Mouse (Mus musculus) monocyte, adult 2 months (primary cell): ENCODE data around the gene Hist1h3h.
"Not testable (repeated sequence)": the region's sequence is repeated elsewhere in the genome, so short reads cannot be mapped to it uniquely, and the experiment has no call there.

Experiments
- DNase-seq, 2 experiments: peaks; one replicate each; pipeline ENCODE4 v3.0.0; 2022; ENCODE audit warnings: low spot score in 2 of 2, low read depth in 1 of 2

Gene Hist1h3h

GRCm38 (mm10) chr13:21717397-21718357 lies at the start of gene Hist1h3h:
Gene Hist1h3h (plus strand): TSS chr13:21717659.
- peak; percentile 61 to 68 for DNase-seq

- DNase-seq, result no peak
Observed at GRCm38 (mm10) chr13:21677305-21677704, 40.2 kb upstream of the Hist1h3h start, which contains the start of gene Olfr1360. Gene Olfr1360 (minus strand): TSS chr13:21677405.

- DNase-seq, result no peak
Observed at GRCm38 (mm10) chr13:21697811-21698210, 19.6 kb upstream of the Hist1h3h start, which contains the start of gene Olfr1359. Gene Olfr1359 (plus strand): TSS chr13:21698111.

- DNase-seq, result no peak
Observed at GRCm38 (mm10) chr13:21706669-21707068, 10.8 kb upstream of the Hist1h3h start.

GRCm38 (mm10) chr13:21710031-21710711 lies 7.3 kb upstream of the Hist1h3h start:
- peak; percentile 60 to 79 for DNase-seq

- DNase-seq, result peak in 1 of 2 experiments; percentile 76
Observed at GRCm38 (mm10) chr13:21710821-21711525, 6.5 kb upstream of the Hist1h3h start.

GRCm38 (mm10) chr13:21711698-21712097 lies 5.8 kb upstream of the Hist1h3h start:
- DNase-seq, result no peak

GRCm38 (mm10) chr13:21714725-21715124 lies 2.7 kb upstream of the Hist1h3h start:
- peak in 1 of 2 experiments; percentile 29 for DNase-seq

GRCm38 (mm10) chr13:21715131-21715863 lies 2.2 kb upstream of the Hist1h3h start:
- peak in 1 of 2 experiments; percentile 24 for DNase-seq

- peak; percentile 60 to 65 for DNase-seq
Observed at GRCm38 (mm10) chr13:21715864-21716539, 1.5 kb upstream of the Hist1h3h start, which contains the start of the genes Hist1h2bl and Hist1h2ai. Gene Hist1h2bl (minus strand): TSS chr13:21716143. Gene Hist1h2ai (plus strand): TSS chr13:21716422.

GRCm38 (mm10) chr13:21716540-21717391 lies 693 bp upstream of the Hist1h3h start:
- DNase-seq, result peak; percentile 36 to 49

- DNase-seq, result no peak
Observed at GRCm38 (mm10) chr13:21718381-21719080, 1.1 kb downstream of the Hist1h3h start.

- DNase-seq, result not testable (repeated sequence)
Observed at GRCm38 (mm10) chr13:21721107-21721756, 3.8 kb downstream of the Hist1h3h start.

- DNase-seq, result peak; percentile 16 to 39
Observed at GRCm38 (mm10) chr13:21721757-21722372, 4.4 kb downstream of the Hist1h3h start, which contains the start of gene Hist1h2bm. Gene Hist1h2bm (plus strand): TSS chr13:21722044.

GRCm38 (mm10) chr13:21722373-21722925 lies 5.0 kb downstream of the Hist1h3h start:
- no peak for DNase-seq

- no peak for DNase-seq
Observed at GRCm38 (mm10) chr13:21722993-21723836, 5.8 kb downstream of the Hist1h3h start.
